Mouse (Mus musculus) hindbrain, embryonic 16.5 days (tissue): Measurements from ENCODE around the gene Auts2. TPM values are rescaled to one million over a fixed set of nuclear protein-coding genes. Genes with fewer than 3 reads are reported as not detected.

Source experiments
- ATAC-seq: fragments of 200-750 bp; cut with Nextera tagmentation; 2 replicates; pipeline ENCODE4 v1.8.0; 2017; ENCODE audit warnings: moderate TSS enrichment, moderate library complexity
- H3K27ac ChIP-seq: fragments of 300-500 bp; sonication (generic); 2 replicates; pipeline ENCODE4 v1.5.1; 2014; ENCODE audit warnings: low read depth, mild to moderate bottlenecking, control low read depth, low read length, moderate library complexity
- H3K27me3 ChIP-seq: fragments of 300-500 bp; sonication (generic); replicated peaks from 2 replicates; pipeline ENCODE4 v1.6.1; 2014; ENCODE audit warnings: low read length; ENCODE audit not compliant: control insufficient read depth, insufficient read depth
- H3K36me3 ChIP-seq: fragments of 300-500 bp; sonication (generic); 2 replicates; pipeline ENCODE4 v1.6.1; 2014; ENCODE audit warnings: mild to moderate bottlenecking, low read length, moderate library complexity, mixed read lengths; ENCODE audit not compliant: control insufficient read depth, insufficient read depth
- H3K4me1 ChIP-seq: fragments of 300-500 bp; sonication (generic); 2 replicates; pipeline ENCODE4 v1.6.1; 2014; ENCODE audit warnings: low read depth, low read length; ENCODE audit not compliant: control insufficient read depth, insufficient read depth
- H3K4me2 ChIP-seq: fragments of 300-500 bp; sonication (generic); 2 replicates; pipeline ENCODE4 v1.6.1; 2014; ENCODE audit warnings: mild to moderate bottlenecking, low read length, control low read depth, moderate library complexity
- H3K4me3 ChIP-seq: fragments of 300-500 bp; sonication (generic); 2 replicates; pipeline ENCODE4 v1.5.1; 2014; ENCODE audit warnings: mild to moderate bottlenecking, low read length, control low read depth, moderate library complexity
- H3K9ac ChIP-seq: fragments of 300-500 bp; sonication (generic); 2 replicates; pipeline ENCODE4 v1.6.1; 2014; ENCODE audit warnings: low read depth, mild to moderate bottlenecking, control low read depth, low read length, moderate library complexity
- H3K9me3 ChIP-seq: fragments of 300-500 bp; sonication (generic); 2 replicates; pipeline ENCODE4 v1.6.1; 2014; ENCODE audit warnings: mild to moderate bottlenecking, low read length, moderate library complexity; ENCODE audit not compliant: control insufficient read depth
- WGBS: fragments of 180-500 bp; shearing (Covaris S2); extraction: QIAGEN DNeasy Blood & Tissue Kit; methylation state at CpG from one replicate; pipeline ENCODE4 v1.1.7; 2014; 5-methylcytosine and 5-hydroxymethylcytosine counted together
- polyA plus RNA-seq: library from polyadenylated mRNA; unstranded; fragments of >200 nt; fragmentation: Nextera tagmentation; extraction: Ambion mirVana; gene quantifications from 2 replicates; pipeline ENCODE4 v1.2.1, GENCODE M21; 2015

Auts2 gene
- polyA plus RNA-seq, 1 experiment from 2014 or later: 43.2 TPM

DNA sequence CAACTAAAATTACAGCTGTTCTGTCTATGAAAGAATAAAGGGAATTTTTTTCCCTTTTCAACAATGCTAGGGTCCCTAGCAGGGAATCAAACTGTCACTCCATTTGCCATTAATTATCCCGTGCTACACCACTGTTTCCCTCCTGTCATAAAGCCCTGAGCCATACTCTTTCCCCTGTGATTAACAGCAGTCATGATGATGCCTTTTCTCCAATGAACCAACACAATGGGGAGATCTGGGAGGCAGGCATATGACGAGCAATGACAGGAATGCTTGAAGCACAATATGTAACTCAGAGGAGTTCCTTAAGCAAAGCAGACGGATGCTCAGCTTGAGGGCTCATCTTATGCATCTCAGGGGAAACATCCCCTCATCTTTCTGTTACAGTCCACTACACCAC is 113.8 kb downstream of the Auts2 start:
- Histone ChIP-seq H3K27ac (no peak overlapping the region), H3K4me2 (no peak overlapping the region), H3K4me3 (no peak overlapping the region), H3K36me3 (no peaks in the 10 kb centered on the region), H3K4me1 (peaks cover 5% of the 10 kb centered on the region), H3K9me3 (no peaks in the 10 kb centered on the region), H3K9ac (no peak overlapping the region), H3K27me3 (no peaks in the 10 kb centered on the region)
- 27% methylated on average over 3 of the region's 3 CpGs for WGBS
- ATAC-seq: peak; percentile 45; the same call in 1 of the 2 replicates

GRCm38 (mm10) chr5:132426342-132426741 is 116.8 kb downstream of the Auts2 start:
- WGBS: 76% methylated on average over 3 of the region's 3 CpGs
- ATAC-seq: no peak
- Histone ChIP-seq H3K36me3 (no peaks in the 10 kb centered on the region), H3K4me3 (no peak overlapping the region), H3K9me3 (no peaks in the 10 kb centered on the region), H3K27ac (no peak overlapping the region), H3K4me2 (no peak overlapping the region), H3K9ac (no peak overlapping the region), H3K27me3 (no peaks in the 10 kb centered on the region), H3K4me1 (peaks cover 8% of the 10 kb centered on the region)

GRCm38 (mm10) chr5:132425792-132426309 is 117.3 kb downstream of the Auts2 start:
- WGBS: 82% methylated on average over 6 of the region's 6 CpGs
- Histone ChIP-seq H3K36me3 (no peaks in the 10 kb centered on the region), H3K4me1 (peaks cover 9% of the 10 kb centered on the region), H3K9me3 (no peaks in the 10 kb centered on the region), H3K27ac (no peak overlapping the region), H3K9ac (no peak overlapping the region), H3K4me2 (no peak overlapping the region), H3K27me3 (no peaks in the 10 kb centered on the region), H3K4me3 (no peak overlapping the region)
- ATAC-seq: no peak

- 35% methylated on average over 4 of the region's 4 CpGs for WGBS
- H3K4me3 ChIP-seq: no peak overlapping the region
- no peak for ATAC-seq
- no peak overlapping the region for H3K27ac ChIP-seq
- no peak overlapping the region for H3K4me2 ChIP-seq
- H3K9me3 ChIP-seq: no peaks in the 10 kb centered on the region
- no peaks in the 10 kb centered on the region for H3K36me3 ChIP-seq
- peaks cover 20% of the 10 kb centered on the region for H3K4me1 ChIP-seq
- no peaks in the 10 kb centered on the region for H3K27me3 ChIP-seq
- H3K9ac ChIP-seq: no peak overlapping the region
These were observed 132.7 kb downstream of the Auts2 start for GRCm38 (mm10) chr5:132410338-132410852.

GRCm38 (mm10) chr5:132408892-132409575 is 134.1 kb downstream of the Auts2 start:
- Histone ChIP-seq H3K9me3 (no peaks in the 10 kb centered on the region), H3K27me3 (no peaks in the 10 kb centered on the region), H3K4me1 (peaks cover 22% of the 10 kb centered on the region), H3K4me2 (no peak overlapping the region), H3K27ac (no peak overlapping the region), H3K9ac (no peak overlapping the region), H3K36me3 (no peaks in the 10 kb centered on the region), H3K4me3 (no peak overlapping the region)
- peak; percentile 76; the same call in 1 of the 2 replicates for ATAC-seq
- 31% methylated on average over 2 of the region's 2 CpGs for WGBS

DNA sequence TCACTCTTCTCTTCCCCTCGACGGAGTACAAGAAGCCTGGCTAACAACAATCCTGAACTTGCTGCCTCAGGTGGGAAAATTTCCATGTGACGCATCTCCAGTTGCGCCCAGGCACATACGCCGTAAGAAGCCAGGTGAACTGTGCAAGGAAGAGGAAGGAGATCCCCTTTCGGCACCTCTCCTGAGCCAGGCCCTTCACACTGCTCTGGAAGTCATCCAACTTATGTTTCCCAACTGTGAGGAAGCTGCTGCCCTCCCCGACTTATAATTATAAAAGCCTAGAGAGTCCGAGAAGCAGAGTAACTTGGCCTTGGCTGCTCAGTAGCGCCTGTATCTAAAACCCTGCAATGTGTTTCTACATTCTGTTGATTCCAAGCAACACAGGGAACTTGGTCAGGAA is 142.6 kb downstream of the Auts2 start:
- 71% methylated on average over 10 of the region's 10 CpGs for WGBS
- Histone ChIP-seq H3K4me3 (no peak overlapping the region), H3K36me3 (no peaks in the 10 kb centered on the region), H3K4me1 (peaks cover 22% of the 10 kb centered on the region), H3K4me2 (no peak overlapping the region), H3K9ac (no peak overlapping the region), H3K9me3 (no peaks in the 10 kb centered on the region), H3K27me3 (no peaks in the 10 kb centered on the region), H3K27ac (no peak overlapping the region)
- ATAC-seq: no peak

- no peaks in the 10 kb centered on the region for H3K36me3 ChIP-seq
- no peaks in the 10 kb centered on the region for H3K9me3 ChIP-seq
- H3K4me2 ChIP-seq: no peak overlapping the region
- no peak overlapping the region for H3K4me3 ChIP-seq
- no peaks in the 10 kb centered on the region for H3K27me3 ChIP-seq
- peaks cover 19% of the 10 kb centered on the region for H3K4me1 ChIP-seq
- 43% methylated on average over 4 of the region's 4 CpGs for WGBS
- no peak overlapping the region for H3K9ac ChIP-seq
- no peak for ATAC-seq
- no peak overlapping the region for H3K27ac ChIP-seq
These were observed 143.7 kb downstream of the Auts2 start for GRCm38 (mm10) chr5:132399486-132399885.

DNA sequence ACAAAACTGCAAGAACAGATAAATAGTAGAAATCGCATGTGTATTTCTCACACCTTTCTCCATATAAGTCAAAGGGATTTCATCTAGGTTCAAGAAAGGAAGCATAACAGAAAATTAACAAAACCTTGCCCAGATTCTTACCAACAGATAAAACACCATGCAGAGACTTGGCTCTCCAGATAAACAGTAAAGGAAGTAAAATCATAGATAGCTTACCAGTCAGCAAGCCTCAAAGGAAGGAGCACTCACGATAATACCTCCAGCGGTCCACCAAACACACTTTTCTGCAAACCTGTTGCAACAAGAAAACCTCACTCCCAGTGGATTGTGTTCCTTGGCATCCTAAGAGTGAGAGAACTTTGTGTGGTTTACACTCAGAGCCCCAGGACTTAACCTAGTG is 147.2 kb downstream of the Auts2 start:
- Histone ChIP-seq H3K4me2 (no peak overlapping the region), H3K27ac (no peak overlapping the region), H3K36me3 (no peaks in the 10 kb centered on the region), H3K4me1 (peaks cover 12% of the 10 kb centered on the region), H3K9ac (no peak overlapping the region), H3K9me3 (no peaks in the 10 kb centered on the region), H3K27me3 (no peaks in the 10 kb centered on the region), H3K4me3 (no peak overlapping the region)
- no peak for ATAC-seq
- 99% methylated on average over 3 of the region's 3 CpGs for WGBS

- H3K9ac ChIP-seq: no peak overlapping the region
- 59% methylated on average over 6 of the region's 6 CpGs for whole genome bisulfite sequencing
- no peak overlapping the region for H3K4me2 ChIP-seq
- H3K4me3 ChIP-seq: no peak overlapping the region
- H3K27ac ChIP-seq: no peak overlapping the region
- H3K4me1 ChIP-seq: peaks cover 9% of the 10 kb centered on the region
- no peaks in the 10 kb centered on the region for H3K36me3 ChIP-seq
- ATAC-seq: no peak
- H3K9me3 ChIP-seq: no peaks in the 10 kb centered on the region
- H3K27me3 ChIP-seq: no peaks in the 10 kb centered on the region
These were observed 148.2 kb downstream of the Auts2 start for GRCm38 (mm10) chr5:132394800-132395575.
